Mouse (Mus musculus) urinary bladder, postnatal 10 days (tissue): ENCODE measurements around the gene Fgfr2.

Experiments
- DNase-seq: peaks from one replicate; pipeline ENCODE4 v3.0.0; 2022; ENCODE audit warnings: low spot score

Gene Fgfr2

DNA sequence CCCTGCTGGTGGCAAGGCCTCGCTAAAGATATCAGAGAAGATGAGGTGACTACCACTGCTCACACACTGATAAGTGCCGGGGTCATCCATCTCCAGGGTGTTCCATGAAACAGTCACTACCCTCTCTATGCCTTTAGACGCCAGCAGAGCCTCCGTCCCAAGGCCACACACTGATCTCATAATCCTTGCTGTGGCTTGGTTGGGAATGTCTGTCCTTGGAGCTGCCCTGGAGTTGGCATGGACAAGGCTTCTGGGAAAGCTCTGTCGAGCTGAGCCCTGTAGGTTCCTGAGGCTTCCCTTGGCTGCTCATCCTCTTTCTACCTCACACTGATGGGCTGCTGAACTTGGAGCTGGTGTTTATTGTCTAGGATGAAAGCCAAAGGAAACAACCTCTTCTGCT lies 2336.4 kb downstream of the Fgfr2 start:
- no peak for DNase-seq

DNA sequence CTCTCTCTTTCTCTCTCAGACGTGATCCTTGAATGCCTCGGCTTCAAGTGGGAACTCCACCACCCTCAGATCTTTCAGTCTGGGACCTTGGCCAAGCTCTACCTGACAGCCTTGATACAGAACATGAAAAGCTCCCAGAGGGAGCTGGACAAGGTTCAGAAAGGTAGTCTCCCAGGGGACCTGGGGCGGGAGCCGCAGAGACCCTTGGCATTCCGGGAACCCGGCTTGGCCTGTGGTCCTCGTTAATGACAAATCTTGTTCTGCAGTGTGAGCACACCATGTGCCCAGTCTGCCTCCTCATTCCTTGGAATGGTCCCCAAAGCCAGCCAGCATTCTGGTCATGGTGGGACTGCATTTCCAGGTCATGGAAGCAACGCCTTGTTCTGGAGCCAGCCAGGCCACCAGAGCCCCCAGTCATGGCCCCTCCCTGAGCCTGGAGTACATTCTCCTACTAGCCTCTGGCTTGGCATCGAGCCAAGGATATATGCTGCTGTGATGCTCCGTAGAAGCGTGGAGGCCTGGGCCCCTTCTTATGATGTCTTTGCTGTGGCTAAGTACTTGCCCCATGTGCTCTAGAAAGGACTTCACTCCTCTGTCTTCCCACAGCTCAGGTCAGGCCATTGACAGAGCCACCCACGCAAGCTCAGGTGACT lies 2337.1 kb downstream of the Fgfr2 start:
- DNase-seq: no peak

DNA sequence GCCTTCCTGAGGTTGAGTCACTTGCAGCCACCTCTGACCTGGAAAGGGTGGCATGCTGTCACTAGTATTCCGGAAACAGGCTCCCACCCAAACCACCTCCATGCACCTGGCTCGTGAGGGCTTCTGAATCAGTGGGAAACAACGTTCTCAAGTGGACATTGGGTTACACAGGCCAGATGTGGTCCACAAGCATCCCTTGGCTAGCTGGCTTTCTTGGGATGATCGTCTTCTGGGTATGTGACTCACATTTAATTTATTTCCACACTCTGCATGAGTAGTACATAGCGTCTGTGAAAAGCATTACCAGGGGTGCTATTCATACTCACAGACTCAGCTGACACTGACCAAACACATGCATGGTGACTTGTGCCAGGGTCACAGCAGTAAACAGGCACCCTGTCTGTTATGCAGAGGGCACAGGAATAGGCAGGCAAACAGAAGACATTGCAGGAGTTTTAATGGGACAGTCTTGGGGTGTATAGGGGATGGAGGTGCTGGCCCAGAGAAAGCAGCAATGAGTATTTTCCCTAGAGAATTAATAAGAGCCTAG lies 2340.6 kb downstream of the Fgfr2 start:
- no peak for DNase-seq

DNA sequence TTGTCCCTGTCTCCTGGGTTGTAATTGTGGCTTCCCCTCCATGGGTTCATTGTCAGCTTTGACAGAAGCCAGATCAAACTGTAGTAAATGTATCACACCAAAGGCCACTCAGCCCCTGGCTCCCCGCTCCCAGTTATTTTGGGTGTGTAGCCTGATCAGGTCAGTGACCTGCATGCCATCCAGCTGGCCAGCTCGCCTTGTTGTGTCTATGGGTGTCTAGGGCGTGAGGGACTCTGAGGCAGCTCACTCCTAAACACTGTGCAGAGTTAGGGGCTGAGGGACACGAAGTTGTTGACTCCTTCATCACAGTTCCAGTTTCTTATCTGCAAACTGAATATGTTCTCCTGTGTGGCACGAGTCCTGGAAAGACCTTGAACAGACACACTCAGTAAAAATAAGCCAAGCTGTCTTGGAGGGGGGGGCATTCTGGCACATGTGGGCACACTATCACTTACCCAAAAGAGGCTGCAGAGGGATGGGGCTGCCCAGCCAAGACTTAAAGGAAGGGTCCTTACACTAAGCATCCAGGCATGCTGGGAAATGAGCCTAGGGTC lies 2342.2 kb downstream of the Fgfr2 start:
- no peak for DNase-seq

DNA sequence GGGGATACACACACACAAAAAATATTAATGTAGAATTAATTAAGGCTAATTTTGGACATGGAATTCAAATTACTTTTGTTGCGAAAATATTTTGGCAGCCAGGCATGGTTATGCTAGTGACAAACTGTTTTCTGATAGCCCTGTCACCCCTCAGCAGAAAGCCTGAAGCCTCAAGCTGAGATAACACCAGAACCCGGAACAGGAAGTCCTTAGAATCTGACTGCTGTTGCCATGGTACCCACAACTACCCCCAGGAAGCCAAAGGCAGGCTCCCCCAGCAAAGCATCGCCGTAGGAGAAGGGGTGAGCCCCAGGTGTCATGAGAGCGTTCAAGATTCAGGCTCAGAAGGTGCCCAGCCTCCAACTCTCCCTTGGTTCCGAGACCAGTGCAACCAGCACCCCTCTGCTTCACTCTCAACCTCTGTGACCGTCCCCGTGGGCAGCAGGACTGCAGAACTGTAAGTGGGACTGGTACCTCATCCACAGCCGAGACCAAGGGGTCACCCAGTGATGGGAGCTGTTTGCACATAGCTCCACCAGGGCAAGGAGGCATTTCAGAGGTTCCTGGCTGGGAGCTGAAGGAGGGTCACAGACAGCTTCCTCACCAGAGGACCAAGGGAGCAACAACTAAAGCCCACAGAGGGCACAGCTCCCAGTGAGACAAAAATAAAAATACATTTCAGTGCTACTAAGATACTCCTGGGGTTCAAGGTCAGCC lies 2349.1 kb downstream of the Fgfr2 start, which contains the start of gene Btbd16:
Gene Btbd16 (plus strand): TSS at position 156 of the 717 bp plus-strand sequence.
- no peak for DNase-seq

DNA sequence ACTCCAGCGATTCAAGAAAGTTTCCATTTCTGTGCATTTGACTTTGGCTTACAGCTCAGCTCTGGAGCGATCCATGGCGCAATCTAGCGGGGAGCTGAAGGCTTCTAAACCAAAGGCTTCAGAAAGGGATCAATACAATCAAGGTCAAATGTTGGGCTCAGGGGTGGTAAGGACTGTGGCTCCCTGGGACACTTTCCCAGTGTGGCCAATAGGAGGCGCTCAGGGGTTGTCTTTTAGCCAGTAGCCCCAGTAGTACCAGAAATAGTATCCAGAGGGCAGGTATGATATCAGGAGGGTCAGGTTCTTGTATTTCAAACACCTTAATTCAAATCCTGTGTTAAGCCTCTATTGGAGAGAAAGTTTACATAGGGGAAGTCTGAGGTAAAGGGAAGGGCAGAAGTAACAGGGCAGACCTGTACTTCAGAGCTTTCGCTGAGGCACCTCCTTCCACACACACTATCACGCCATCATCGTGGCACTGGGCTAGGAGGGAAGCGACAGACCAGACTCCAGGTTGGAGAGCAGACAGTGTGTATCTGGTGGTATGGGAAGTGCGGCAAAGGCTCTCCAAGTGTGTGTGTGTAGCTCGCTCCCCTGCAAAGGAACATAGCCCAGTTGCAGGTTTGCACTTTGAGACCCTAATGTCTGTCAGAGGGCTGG lies 2349.8 kb downstream of the Fgfr2 start:
- DNase-seq: no peak

DNA sequence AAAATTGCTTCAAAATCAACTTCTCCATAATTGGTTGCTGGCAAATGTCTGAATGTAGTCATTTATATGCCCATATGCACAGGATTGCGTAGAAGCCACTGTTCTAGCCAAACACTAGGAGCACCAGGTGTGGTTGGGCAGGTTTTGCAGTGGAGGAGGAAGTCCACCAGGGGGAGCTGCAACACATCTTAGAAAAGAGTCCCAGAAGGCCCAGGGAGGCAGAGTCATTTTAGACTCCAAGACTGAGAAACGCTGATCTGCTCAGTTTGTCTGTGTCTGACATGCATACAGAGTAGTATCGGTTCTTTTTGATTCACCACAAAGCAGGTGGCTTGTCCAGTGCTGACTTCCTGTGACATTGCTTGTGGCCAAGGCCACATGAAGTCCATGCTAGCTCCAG lies 2352.4 kb downstream of the Fgfr2 start:
- DNase-seq: peak; percentile 45

DNA sequence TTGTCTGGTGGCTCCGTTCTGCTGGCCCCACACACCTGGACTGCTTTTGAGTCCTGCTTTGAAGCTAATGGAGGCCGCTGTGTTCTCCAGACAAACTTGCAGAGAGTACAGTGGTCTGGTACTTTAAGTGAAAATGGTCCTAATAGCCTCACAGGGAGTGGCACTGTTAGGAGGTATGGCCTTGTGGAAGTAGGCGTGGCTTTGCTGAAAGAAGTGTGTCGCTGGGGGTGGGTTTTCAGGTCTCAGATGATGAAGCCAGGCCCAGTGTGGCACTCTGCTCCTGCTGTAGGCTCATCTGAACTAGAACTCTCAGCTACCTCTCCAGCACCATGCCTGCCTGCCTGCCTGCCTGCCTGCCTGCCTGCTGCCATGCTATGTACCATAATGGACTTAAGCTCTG lies 2355.0 kb downstream of the Fgfr2 start:
- DNase-seq: no peak

DNA sequence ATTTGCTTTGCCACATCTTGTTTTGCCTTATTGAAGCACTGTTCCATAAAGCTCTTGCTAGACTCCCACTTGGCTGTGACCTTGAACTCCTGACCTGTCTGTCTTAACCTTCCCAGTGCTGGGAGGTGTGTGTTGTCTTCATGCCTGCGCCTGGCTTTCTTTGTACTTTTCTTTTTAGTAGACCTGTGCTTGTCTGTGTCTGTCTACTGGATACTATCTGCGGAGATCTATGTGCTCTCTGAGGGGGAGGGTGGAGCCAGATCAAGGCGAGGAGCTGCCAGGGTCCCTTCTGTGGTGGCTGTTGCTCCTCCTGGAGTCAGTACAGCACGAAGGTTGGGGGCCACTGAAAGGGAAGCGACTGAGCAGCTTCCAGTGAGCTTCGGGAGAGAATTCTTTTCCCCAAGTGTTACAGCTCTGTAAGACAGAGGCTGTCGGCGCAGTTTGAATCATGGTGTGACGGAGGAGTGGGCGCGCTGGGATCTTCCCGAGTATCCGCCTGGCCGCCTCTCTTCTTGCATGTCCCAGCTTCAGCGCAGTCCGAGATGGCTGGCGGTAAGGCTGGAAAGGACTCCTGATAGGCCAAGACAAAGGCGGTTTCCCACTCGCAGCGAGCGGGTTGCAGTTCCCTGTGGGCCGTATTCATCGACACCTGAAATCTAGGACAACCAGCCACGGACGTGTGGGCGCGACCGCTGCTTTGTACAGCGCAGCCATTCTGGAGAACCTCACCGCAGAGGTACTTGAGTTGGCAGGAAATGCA lies 2356.6 kb downstream of the Fgfr2 start:
- no peak for DNase-seq

DNA sequence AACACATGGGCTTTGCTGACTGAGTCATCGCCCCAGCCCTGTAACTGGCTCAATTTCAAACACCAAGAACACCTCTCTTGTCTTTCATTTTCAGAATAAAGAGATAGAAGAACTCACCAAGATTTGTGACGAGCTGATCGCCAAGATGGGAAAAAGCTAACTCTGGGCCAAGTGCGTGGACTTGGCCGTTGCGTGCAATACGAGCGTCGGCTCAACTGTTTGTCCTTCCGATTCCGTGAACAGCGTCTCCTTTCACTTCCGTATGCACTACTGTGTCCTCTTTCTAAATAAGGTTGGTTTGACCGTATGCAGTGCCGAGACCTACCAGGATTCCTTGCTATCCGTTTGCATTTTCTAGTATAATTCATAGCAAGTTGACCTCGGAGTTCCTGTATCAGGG lies 2359.0 kb downstream of the Fgfr2 start:
- no peak for DNase-seq

DNA sequence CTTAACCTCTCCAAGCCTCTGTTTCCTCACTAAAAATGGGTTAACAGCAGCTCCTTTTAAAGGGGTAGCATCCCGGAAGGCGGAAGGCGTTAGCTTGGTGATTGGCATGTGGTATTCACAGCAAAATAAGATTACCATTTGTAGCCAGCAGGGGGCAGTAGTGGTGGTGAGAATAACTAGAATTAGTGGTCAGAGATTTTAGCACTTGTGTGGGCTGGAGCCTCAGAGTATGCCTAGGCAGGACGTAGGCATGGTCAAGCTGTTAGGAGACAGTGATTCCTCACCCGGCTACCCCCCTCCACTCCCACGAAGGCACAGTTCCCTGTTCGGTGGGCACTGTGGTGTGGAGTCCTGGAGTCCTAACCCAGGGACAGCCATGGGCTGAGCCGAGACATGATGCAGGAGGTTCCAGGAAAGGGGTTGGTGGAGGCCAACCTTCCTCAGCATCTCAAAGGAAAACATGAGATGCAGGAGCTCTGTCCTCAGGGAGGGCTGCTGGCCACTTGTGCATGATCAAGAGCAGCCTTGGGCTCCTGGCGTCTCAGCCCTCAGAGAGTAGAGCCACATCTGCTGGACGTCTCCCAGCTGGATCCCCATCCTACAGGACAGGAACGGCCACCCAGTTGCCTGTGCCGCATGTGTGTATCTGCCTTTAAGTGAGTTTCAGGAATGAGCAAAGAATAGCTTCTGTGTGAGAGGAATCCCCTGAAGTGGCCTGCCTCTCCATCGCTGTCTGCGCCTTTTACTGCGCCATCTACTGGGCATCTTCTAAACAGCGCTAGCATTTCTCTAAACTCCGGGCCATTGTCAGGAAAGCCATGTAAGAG lies 2360.9 kb downstream of the Fgfr2 start:
- no peak for DNase-seq

DNA sequence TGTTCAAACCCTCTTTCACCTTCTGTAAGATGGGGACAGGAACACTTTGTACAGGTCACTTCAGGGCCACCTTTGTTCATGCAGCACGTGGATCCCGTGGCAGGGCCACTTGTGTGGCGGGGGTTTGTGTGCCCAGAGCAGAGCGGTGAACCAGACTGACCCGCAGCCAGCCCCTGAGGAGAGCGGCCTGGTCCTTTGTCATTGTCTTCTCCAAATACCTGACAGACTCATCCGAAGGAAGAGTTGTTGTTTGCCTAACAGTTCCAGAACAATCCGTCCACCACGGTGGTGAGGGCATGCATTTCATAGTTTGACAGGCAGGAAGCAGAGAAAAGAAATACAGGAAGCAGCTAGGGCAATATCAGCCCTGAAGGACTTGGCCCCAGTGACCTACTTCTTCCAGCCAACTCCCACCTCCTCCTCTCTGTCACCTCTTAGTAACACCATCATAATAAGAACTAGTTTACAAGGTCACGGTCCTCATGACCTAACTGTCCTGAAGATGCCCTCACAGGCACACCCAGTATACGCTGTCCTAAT lies 2365.8 kb downstream of the Fgfr2 start:
- no peak for DNase-seq

DNA sequence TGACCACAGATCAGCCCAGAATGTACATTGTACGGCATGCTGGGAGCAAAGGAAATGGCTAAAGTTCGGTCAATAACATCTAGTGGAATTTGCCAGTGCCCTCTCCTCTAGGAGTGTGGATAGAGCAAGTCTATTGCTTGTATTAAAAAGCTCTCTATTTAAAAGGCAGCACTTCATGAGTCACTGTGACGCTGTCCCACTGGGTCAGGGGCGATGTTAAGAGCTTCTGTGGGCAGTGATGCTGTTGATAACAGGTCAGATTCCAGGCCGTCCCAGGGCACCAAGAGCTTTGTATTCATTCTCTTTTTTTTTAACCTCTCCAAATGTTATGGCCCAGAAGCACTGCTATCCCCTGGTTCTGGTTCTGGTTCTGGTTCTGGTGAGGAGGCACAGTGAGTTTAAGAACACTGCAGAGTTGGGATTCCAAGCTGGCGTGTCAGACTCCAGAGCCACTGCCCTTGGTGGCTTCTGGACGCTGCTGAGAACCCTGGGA lies 2366.8 kb downstream of the Fgfr2 start:
- DNase-seq: no peak

DNA sequence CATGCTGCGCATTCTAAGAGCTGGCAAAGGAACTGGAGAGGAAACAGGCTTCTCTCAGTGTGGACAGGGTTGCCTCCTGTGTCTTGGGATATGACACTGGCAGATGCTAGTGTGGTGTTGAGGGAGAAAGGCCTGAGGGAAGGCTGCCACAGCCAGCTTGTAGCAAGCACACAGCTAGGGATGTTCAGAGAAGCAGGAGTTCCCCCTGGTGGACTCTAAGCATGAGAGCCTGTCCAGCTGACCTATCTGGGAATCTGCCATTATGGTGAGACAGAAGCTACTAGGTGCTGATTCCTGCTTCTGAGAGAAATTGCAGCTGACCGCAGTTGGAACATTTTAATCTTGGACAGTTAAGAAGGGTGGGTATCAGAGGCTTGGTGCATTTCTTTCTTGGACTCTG lies 2368.4 kb downstream of the Fgfr2 start:
- no peak for DNase-seq

DNA sequence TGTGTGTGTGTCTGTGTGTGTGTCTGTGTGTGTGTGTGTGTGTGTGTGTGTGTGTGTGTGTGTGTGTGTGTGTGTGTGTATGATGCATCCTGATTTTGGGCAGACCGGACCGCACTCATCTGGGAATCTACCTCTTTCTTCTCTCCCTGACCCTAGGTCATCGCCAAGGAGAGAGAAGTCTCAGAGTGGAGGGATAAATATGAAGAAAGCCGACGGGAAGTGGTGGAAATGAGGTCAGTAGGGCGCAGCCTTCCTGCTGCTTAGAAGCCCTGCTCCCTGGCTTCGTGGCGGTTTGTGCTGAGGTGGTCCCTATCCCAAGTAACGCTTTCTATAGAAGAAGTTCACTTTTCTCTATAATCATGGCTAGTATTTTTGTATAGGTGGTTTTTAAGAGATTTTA lies 2371.5 kb downstream of the Fgfr2 start:
- DNase-seq: no peak

DNA sequence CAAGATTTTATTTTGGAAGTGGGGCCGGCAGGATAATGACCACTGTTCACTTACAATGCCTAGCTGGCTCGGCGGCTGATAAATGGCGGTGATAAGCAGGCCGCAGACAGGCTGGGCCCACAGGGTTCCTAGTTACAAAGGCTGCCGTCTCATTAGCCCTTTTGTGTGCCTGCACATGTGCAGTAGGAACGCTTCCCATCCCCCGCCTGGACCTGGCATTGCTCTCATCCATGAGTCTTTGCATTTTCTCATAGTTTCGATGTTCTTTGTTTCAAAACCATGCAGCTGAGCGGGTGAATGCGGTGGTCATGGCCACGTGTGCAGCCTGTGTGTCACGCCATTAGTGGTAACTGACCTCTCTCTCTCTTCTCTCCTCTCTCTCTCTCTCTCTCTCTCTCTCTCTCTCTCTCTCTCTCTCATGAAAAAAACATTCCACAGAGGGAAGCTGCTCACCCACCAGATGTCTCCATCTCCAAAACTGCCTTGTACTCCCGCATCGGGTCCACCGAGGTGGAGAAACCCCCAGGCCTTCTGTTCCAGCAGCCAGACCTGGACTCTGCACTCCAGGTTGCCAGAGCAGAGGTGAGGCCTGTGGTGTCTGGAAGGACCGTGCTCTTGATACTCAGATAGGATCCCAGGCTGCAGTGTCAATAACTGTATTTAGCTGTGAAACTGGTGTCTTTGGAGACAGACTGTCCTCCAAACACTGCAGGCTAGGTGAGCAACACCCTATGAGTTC lies 2372.2 kb downstream of the Fgfr2 start:
- no peak for DNase-seq

DNA sequence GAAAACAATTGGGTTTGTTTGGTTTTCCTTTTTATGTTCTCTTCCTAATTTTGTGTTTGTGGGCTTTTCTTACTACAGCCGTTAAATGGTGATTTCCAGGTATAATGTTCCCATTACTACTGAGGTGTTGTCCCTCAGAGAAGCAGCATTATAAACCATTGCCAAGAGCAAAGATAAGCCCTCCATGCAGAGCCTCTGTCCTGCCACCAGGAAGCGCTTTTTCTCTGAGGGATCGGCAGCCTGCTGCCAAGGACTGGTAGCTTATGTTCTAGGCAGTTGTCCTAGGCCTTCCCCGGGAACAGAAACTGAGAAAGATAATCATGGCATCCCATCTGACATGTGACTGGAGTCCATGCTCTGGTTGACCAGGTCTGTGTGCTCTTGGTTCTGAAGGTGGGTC lies 2374.0 kb downstream of the Fgfr2 start:
- DNase-seq: no peak

DNA sequence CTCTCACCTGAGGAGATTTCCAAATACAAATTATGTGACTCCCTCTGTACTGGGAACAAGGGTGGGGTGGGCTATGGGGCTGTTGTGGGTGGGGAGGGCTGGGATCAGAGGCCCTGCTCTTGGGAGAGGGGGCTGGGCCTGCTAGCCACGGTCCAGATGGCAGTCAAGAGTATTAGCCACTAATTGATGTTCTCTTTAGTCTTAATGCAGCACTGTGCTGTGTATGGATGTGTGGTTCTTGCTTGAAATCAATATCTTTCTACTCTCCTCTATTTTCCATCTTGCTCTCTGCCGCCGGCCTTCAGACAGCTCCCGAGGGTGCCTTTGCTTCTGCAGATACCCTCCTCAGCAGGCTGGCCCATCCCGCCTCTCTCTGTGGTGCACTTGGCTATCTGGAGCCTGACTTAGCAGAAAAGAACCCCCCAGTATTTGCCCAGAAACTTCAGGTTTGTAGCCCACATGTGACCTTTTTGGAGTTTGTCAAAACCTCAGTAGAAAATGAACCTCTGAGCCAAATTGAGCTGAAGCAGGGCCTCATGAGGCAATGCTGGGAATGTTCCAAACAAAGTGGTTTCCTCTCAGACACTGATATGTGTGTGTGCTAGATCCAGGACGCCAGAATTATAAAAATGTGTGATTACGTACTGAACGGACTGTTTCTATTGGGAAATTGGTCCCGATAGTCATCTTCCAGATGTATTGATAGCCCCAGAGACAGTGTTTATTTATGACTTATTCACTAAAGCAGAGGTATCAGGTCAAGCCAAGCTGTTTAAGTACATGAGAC lies 2379.7 kb downstream of the Fgfr2 start:
- no peak for DNase-seq

DNA sequence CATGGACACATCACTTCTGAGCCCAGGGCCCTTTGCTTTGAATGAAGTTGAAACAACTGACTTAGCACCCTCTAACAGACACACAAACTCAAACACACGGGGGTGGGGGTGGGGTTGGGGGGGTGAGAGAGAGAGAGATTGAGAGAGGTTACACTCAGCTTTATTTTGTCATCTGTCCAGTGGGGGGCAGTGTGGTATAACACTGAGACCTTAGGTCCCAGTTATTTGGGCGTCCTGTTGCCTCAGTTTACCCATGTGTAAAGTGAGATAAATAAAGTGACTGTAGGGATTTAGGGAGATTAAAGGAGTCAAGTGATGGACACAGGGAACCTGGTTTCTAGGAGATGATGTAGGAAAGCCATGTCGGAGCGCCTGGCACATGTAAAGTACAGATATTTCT lies 2382.1 kb downstream of the Fgfr2 start:
- DNase-seq: no peak
